Mouse (Mus musculus): Measurements from ENCODE around the gene Gm21943. TPM values are rescaled to one million over a fixed set of nuclear protein-coding genes. Genes with fewer than 3 reads are reported as not detected.
"Not testable (repeated sequence)": the region's sequence is repeated elsewhere in the genome, so short reads cannot be mapped to it uniquely, and the experiment has no call there.

Gene Gm21943
- total RNA-seq (2018; cell fraction: chromatin; rRNA removed), result not detected
- total RNA-seq (2018; cell fraction: cytosol; rRNA removed), result not detected
- total RNA-seq (2018; cell fraction: nucleus; rRNA removed), result not detected
- not detected in 3 replicates for polyA plus RNA-seq (2018)

GRCm38 (mm10) chrY:57533644-57534043 is at the start of gene Gm21943:
Gene Gm21943 (minus strand): TSS chrY:57533744.
- H3K36me3 ChIP-seq (ENCODE audit: inconsistent target); H3K4me3 ChIP-seq (ENCODE audit: inconsistent target); H3K27ac ChIP-seq; H3K79me2 ChIP-seq (ENCODE audit: inconsistent target): not testable (repeated sequence)
- no CpG with 5 or more reads among the region's 4 CpGs for WGBS (ENCODE audit: missing documents)

Other genes with a start within 250 kb of the Gm21943 start
- gene Gm28961, start 172.0 kb upstream of the Gm21943 start, polyA plus RNA-seq (2018), result not detected in 3 replicates